ENCODE assay signal across 34 mouse cellular contexts in genomic region chr11:64397612-64398011, GRCm38 (mm10). TPM values are rescaled to one million over a fixed set of nuclear protein-coding genes. Genes with fewer than 3 reads are reported as not detected.
"Had no signal": no experiment of that assay in that cellular context is flagged by ENCODE, and none has a peak within 500 bp of the region (broad histone marks: within the 10 kb centered on the region; RNA-seq: fewer than 3 reads in every experiment).

No protein-coding gene starts in this region.

- H3K27ac ChIP-seq: left cerebral cortex, adult 2 months; limb, embryonic 10.5 days; limb, embryonic 12.5 days; limb, embryonic 13.5 days; limb, embryonic 15.5 days; liver, embryonic 12.5 days; liver, embryonic 13.5 days; liver, embryonic 14.5 days; liver, embryonic 15.5 days; lung, embryonic 15.5 days; macrophage; neural tube, embryonic 12.5 days had no signal

- DNase-seq: left cerebral cortex, postnatal 4 days; liver; liver, embryonic 13.5 days; lung, adult 18-20 months; lung, adult 2 months; lung, embryonic 14.5 days; lung, postnatal 10 days; lung, postnatal 14 days; lung, postnatal 36 days; lung, postnatal 4 days; midbrain, embryonic 14.5 days had no signal

- H3K36me3 ChIP-seq: limb, embryonic 10.5 days; limb, embryonic 12.5 days; limb, embryonic 13.5 days; limb, embryonic 15.5 days; liver, embryonic 12.5 days; liver, embryonic 13.5 days; liver, embryonic 15.5 days; lung, embryonic 15.5 days; midbrain, embryonic 13.5 days; neural tube, embryonic 12.5 days; neural tube, embryonic 13.5 days had no signal

- H3K4me2 ChIP-seq: limb, embryonic 12.5 days; limb, embryonic 13.5 days; limb, embryonic 15.5 days; liver, embryonic 11.5 days; liver, embryonic 12.5 days; liver, embryonic 13.5 days; liver, embryonic 15.5 days; lung, embryonic 14.5 days; lung, embryonic 15.5 days; midbrain, embryonic 11.5 days; neural tube, embryonic 12.5 days had no signal

- H3K9me3 ChIP-seq: limb, embryonic 10.5 days; limb, embryonic 12.5 days; limb, embryonic 13.5 days; limb, embryonic 15.5 days; liver, embryonic 12.5 days; liver, embryonic 13.5 days; liver, embryonic 15.5 days; lung, embryonic 15.5 days; megakaryocyte, embryonic 14.5 days; midbrain, embryonic 13.5 days; neural tube, embryonic 13.5 days had no signal

- H3K4me1 ChIP-seq: liver, embryonic 12.5 days; liver, embryonic 13.5 days; liver, embryonic 15.5 days; lung, embryonic 15.5 days; megakaryocyte, embryonic 14.5 days had no signal

- H3K9ac ChIP-seq: limb, embryonic 12.5 days; limb, embryonic 13.5 days; limb, embryonic 15.5 days; liver, embryonic 12.5 days; liver, embryonic 13.5 days; liver, embryonic 14.5 days; liver, embryonic 15.5 days; lung, embryonic 14.5 days; lung, embryonic 15.5 days; midbrain, embryonic 13.5 days; neural tube, embryonic 12.5 days; neural tube, embryonic 13.5 days had no signal

- H3K4me3 ChIP-seq: left cerebral cortex, adult 2 months; limb, embryonic 10.5 days; limb, embryonic 12.5 days; limb, embryonic 13.5 days; limb, embryonic 15.5 days; liver, embryonic 12.5 days; liver, embryonic 13.5 days; liver, embryonic 15.5 days; lung, embryonic 15.5 days; megakaryocyte, embryonic 14.5 days; midbrain, embryonic 13.5 days; myocyte; neural tube, embryonic 12.5 days; neural tube, embryonic 13.5 days had no signal

- H3K27me3 ChIP-seq: liver, embryonic 12.5 days; liver, embryonic 13.5 days; liver, embryonic 15.5 days; lung, embryonic 15.5 days; megakaryocyte, embryonic 14.5 days; midbrain, embryonic 13.5 days; neural tube, embryonic 12.5 days; neural tube, embryonic 13.5 days had no signal

- ATAC-seq: liver, embryonic 12.5 days; lung, postnatal 0 days had no signal

RNA-seq across cellular contexts. Expression of gene Hs3st3a1, which starts 37.5 kb away (rescaled TPM):
- total RNA-seq: megakaryocyte progenitor cell, adult 5-6 weeks; megakaryocyte, adult 5-6 weeks; megakaryocyte-erythroid progenitor cell, adult 5-6 weeks; monocyte, adult 5-6 weeks had no signal
- polyA plus RNA-seq: macrophage had no signal

RNA-seq across cellular contexts. Expression of gene F930015N05Rik, which starts 38.8 kb away (rescaled TPM):
- total RNA-seq: left cerebral cortex, postnatal 10 days; megakaryocyte progenitor cell, adult 5-6 weeks; megakaryocyte, adult 5-6 weeks; megakaryocyte-erythroid progenitor cell, adult 5-6 weeks; monocyte, adult 5-6 weeks had no signal
- polyA plus RNA-seq: liver, embryonic 15.5 days; lung, postnatal 0 days; macrophage had no signal
